Mouse (Mus musculus): Measurements from ENCODE around the gene Hist2h2ab.
"Not testable (repeated sequence)": the region's sequence is repeated elsewhere in the genome, so short reads cannot be mapped to it uniquely, and the experiment has no call there.

Gene Hist2h2ab

GRCm38 (mm10) chr3:96219661-96220130 lies at the start of gene Hist2h2ab, which contains the start of gene Bola1:
Gene Hist2h2ab, plus strand, starts transcription at chr3:96219865.
Gene Bola1, minus strand, starts transcription at chr3:96219709.
- peak; percentile 82 for DNase-seq (ENCODE audit: extremely low spot score, low spot score)

- no peak for DNase-seq (ENCODE audit: extremely low spot score, low spot score)
Measured at GRCm38 (mm10) chr3:96170276-96170675, 49.4 kb upstream of the Hist2h2ab start.

GRCm38 (mm10) chr3:96170976-96171545 lies 48.6 kb upstream of the Hist2h2ab start:
- no peak for DNase-seq (ENCODE audit: extremely low spot score, low spot score)

GRCm38 (mm10) chr3:96171583-96172196 lies 48.0 kb upstream of the Hist2h2ab start:
- DNase-seq (ENCODE audit: extremely low spot score, low spot score) = no peak

- peak; percentile 99 for DNase-seq (ENCODE audit: extremely low spot score, low spot score)
Measured at GRCm38 (mm10) chr3:96172197-96173178, 47.2 kb upstream of the Hist2h2ab start, which contains the start of gene Sf3b4. Gene Sf3b4, plus strand, starts transcription at chr3:96172332.

- no peak for DNase-seq (ENCODE audit: extremely low spot score, low spot score)
Measured at GRCm38 (mm10) chr3:96173185-96173584, 46.5 kb upstream of the Hist2h2ab start.

- not testable (repeated sequence) for DNase-seq (ENCODE audit: extremely low spot score, low spot score)
Measured at GRCm38 (mm10) chr3:96174042-96174441, 45.6 kb upstream of the Hist2h2ab start.

- DNase-seq (ENCODE audit: extremely low spot score, low spot score) = no peak
Measured at GRCm38 (mm10) chr3:96175251-96175650, 44.4 kb upstream of the Hist2h2ab start.

- no peak for DNase-seq (ENCODE audit: extremely low spot score, low spot score)
Measured at GRCm38 (mm10) chr3:96178427-96178826, 41.2 kb upstream of the Hist2h2ab start.

- no peak for DNase-seq (ENCODE audit: extremely low spot score, low spot score)
Measured at GRCm38 (mm10) chr3:96178902-96179301, 40.8 kb upstream of the Hist2h2ab start.

- DNase-seq (ENCODE audit: extremely low spot score, low spot score) = no peak
Measured at GRCm38 (mm10) chr3:96179531-96179930, 40.1 kb upstream of the Hist2h2ab start.

- DNase-seq (ENCODE audit: extremely low spot score, low spot score) = peak; percentile 54
Measured at GRCm38 (mm10) chr3:96180727-96181477, 38.8 kb upstream of the Hist2h2ab start, which contains the start of gene Sv2a. Gene Sv2a, plus strand, starts transcription at chr3:96181151.

GRCm38 (mm10) chr3:96181510-96182381 lies 37.9 kb upstream of the Hist2h2ab start:
- DNase-seq (ENCODE audit: extremely low spot score, low spot score) = no peak

- no peak for DNase-seq (ENCODE audit: extremely low spot score, low spot score)
Measured at GRCm38 (mm10) chr3:96182382-96182776, 37.3 kb upstream of the Hist2h2ab start.

- DNase-seq (ENCODE audit: extremely low spot score, low spot score) = no peak
Measured at GRCm38 (mm10) chr3:96192977-96193376, 26.7 kb upstream of the Hist2h2ab start.

GRCm38 (mm10) chr3:96194966-96195365 lies 24.7 kb upstream of the Hist2h2ab start:
- no peak for DNase-seq (ENCODE audit: extremely low spot score, low spot score)

- DNase-seq (ENCODE audit: extremely low spot score, low spot score) = no peak
Measured at GRCm38 (mm10) chr3:96195616-96196313, 23.9 kb upstream of the Hist2h2ab start.

- DNase-seq (ENCODE audit: extremely low spot score, low spot score) = no peak
Measured at GRCm38 (mm10) chr3:96196437-96197128, 23.1 kb upstream of the Hist2h2ab start.
